Mouse (Mus musculus) liver, embryonic 16.5 days (tissue): ENCODE data around the gene Mettl24. TPM values are rescaled to one million over a fixed set of nuclear protein-coding genes. Genes with fewer than 3 reads are reported as not detected.

Source experiments
- ATAC-seq: fragments of 200-750 bp; cut with Nextera tagmentation; 2 replicates; pipeline ENCODE4 v1.8.0; 2017; ENCODE audit warnings: low read depth, mild to moderate bottlenecking, moderate number of reproducible peaks, moderate library complexity
- H3K27ac ChIP-seq: fragments of 300-500 bp; sonication (generic); 2 replicates; pipeline ENCODE4 v1.5.1; 2014; ENCODE audit warnings: mild to moderate bottlenecking, low read length
- H3K27me3 ChIP-seq: fragments of 300-500 bp; sonication (generic); 2 replicates; pipeline ENCODE4 v1.6.1; 2014; ENCODE audit warnings: low read depth, low read length, mixed read lengths; ENCODE audit not compliant: control insufficient read depth, insufficient read depth
- H3K36me3 ChIP-seq: fragments of 300-500 bp; sonication (generic); 2 replicates; pipeline ENCODE4 v1.6.1; 2014; ENCODE audit warnings: mild to moderate bottlenecking; ENCODE audit not compliant: control insufficient read depth, insufficient read depth
- H3K4me1 ChIP-seq: fragments of 300-500 bp; sonication (generic); 2 replicates; pipeline ENCODE4 v1.6.1; 2014; ENCODE audit warnings: low read depth, low read length, mixed read lengths; ENCODE audit not compliant: control insufficient read depth
- H3K4me2 ChIP-seq: fragments of 300-500 bp; sonication (generic); 2 replicates; pipeline ENCODE4 v1.6.1; 2014; ENCODE audit warnings: low read depth, low read length, mixed read lengths
- H3K4me3 ChIP-seq: fragments of 300-500 bp; sonication (generic); 2 replicates; pipeline ENCODE4 v1.5.1; 2014; ENCODE audit warnings: low read depth, mild to moderate bottlenecking, low read length
- H3K9ac ChIP-seq: fragments of 300-500 bp; sonication (generic); 2 replicates; pipeline ENCODE4 v1.6.1; 2014; ENCODE audit warnings: low read depth, low read length
- H3K9me3 ChIP-seq: fragments of 300-500 bp; sonication (generic); replicated peaks from 2 replicates; pipeline ENCODE4 v1.6.1; 2016; ENCODE audit warnings: low read length; ENCODE audit not compliant: control insufficient read depth
- WGBS: fragments of 180-500 bp; shearing (Covaris S2); extraction: QIAGEN DNeasy Blood & Tissue Kit; methylation state at CpG from one replicate; pipeline ENCODE4 v1.1.7; 2014; ENCODE audit not compliant: insufficient replicate concordance; 5-methylcytosine and 5-hydroxymethylcytosine counted together
- polyA plus RNA-seq: library from polyadenylated mRNA; unstranded; fragments of >200 nt; fragmentation: Nextera tagmentation; extraction: Ambion mirVana; gene quantifications from 2 replicates; pipeline ENCODE4 v1.2.1, GENCODE M21; 2015

The Mettl24 gene
- polyA plus RNA-seq, 1 experiment from 2014 or later: 0.39 TPM

DNA sequence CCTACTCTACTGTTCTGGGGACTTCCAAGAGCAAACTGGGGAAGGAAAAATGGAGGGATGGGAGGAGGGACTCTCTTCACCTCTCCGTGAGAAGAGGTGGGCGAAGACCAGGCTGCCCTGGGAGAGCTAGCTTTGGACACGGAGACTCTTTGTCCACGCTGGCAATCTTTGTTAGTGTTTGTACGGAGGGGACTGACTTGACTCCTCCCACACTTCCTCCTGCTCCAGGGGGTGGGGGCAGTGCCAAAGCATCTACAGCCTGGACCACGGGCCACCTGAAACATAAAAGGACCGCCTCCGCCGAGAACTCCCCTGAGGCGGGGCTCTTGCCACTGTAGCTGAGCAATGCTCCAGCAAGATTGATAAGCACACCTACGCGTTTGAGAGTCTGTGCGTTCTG, 8.9 kb upstream of the Mettl24 start:
- no peaks in the 10 kb centered on the region for H3K9me3 ChIP-seq
- H3K9ac ChIP-seq: no peak overlapping the region
- no peaks in the 10 kb centered on the region for H3K4me1 ChIP-seq
- H3K4me2 ChIP-seq: no peak overlapping the region
- ATAC-seq: no peak
- no peak overlapping the region for H3K27ac ChIP-seq
- no peaks in the 10 kb centered on the region for H3K36me3 ChIP-seq
- WGBS: 7% methylated on average over 13 of the region's 13 CpGs
- H3K4me3 ChIP-seq: no peak overlapping the region
- peaks cover 2% of the 10 kb centered on the region; the same call in 1 of the 2 replicates for H3K27me3 ChIP-seq

DNA sequence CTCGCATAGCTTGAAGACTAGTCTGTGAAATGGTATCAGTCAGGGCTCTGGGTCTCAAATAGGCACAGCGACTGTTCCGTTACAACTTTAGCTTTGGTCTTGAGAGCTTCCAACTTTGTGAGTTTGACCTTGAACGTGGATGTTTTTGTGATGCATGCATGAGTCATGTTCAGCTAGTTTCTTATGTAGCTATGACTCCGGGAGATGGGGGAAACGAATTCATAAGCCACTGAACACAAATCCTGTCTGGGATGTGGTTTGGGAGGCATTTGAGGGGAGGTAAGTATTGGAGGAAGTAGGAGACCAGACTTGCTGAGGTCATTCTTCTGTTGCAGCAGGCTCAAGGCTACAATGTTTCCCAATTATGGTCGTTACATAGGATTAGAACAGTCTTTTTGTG, 7.2 kb upstream of the Mettl24 start:
- Histone ChIP-seq H3K27me3 (peaks cover 6% of the 10 kb centered on the region), H3K4me3 (no peak overlapping the region), H3K4me1 (no peaks in the 10 kb centered on the region), H3K9ac (no peak overlapping the region), H3K9me3 (no peaks in the 10 kb centered on the region), H3K36me3 (no peaks in the 10 kb centered on the region), H3K4me2 (no peak overlapping the region), H3K27ac (no peak overlapping the region)
- ATAC-seq: no peak
- 38% methylated on average over 7 of the region's 7 CpGs for WGBS

DNA sequence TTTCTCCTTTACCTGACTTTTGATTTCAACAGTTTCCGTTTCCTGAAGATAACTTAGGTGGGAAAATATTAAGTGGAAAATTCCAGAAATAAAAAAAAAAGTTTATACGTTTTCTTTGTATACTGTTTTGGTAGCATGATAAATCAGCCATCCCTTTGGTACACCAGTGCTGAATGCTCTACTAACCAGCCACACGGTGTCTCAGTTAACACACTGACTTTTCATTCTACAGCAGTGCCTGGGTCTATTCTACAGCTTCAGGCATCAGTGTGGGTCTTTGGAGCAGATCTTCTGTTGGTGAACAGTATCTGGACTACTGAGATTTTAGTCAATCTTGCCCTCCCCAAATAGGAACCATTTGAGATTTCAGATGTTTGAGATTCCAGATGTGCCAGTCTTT, 4.6 kb upstream of the Mettl24 start:
- H3K27ac ChIP-seq: no peak overlapping the region
- no peak overlapping the region for H3K4me2 ChIP-seq
- H3K36me3 ChIP-seq: no peaks in the 10 kb centered on the region
- ATAC-seq: no peak
- H3K9me3 ChIP-seq: no peaks in the 10 kb centered on the region
- no peaks in the 10 kb centered on the region for H3K4me1 ChIP-seq
- 58% methylated on average over 3 of the region's 3 CpGs for WGBS
- H3K9ac ChIP-seq: no peak overlapping the region
- H3K27me3 ChIP-seq: peaks cover 19% of the 10 kb centered on the region
- H3K4me3 ChIP-seq: no peak overlapping the region

DNA sequence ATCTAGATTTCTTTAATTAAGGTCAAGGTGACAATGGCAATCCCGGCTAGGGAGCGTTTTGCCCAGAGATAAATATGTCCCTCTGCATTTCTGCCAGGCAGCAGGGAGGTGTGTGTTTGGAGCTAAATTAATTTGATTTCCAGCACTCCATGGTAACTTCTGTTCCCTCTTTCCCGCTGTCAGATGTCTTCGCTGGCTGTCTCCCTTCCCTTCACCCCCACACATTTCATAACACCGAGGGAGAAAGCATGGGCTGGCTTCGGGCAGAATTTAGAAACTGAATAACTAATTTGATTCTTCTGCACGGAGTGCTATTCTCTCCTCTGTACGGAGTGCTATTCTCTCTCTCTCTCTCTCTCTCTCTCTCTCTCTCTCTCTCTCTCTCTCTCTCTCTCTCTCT, 612 bp upstream of the Mettl24 start:
- H3K9me3 ChIP-seq: no peaks in the 10 kb centered on the region
- WGBS: 31% methylated on average over 8 of the region's 8 CpGs
- ATAC-seq: no peak
- H3K4me3 ChIP-seq: no peak overlapping the region
- H3K27ac ChIP-seq: no peak overlapping the region
- H3K36me3 ChIP-seq: no peaks in the 10 kb centered on the region
- H3K4me1 ChIP-seq: no peaks in the 10 kb centered on the region
- H3K27me3 ChIP-seq: peaks cover 29% of the 10 kb centered on the region
- no peak overlapping the region for H3K4me2 ChIP-seq
- no peak overlapping the region for H3K9ac ChIP-seq

DNA sequence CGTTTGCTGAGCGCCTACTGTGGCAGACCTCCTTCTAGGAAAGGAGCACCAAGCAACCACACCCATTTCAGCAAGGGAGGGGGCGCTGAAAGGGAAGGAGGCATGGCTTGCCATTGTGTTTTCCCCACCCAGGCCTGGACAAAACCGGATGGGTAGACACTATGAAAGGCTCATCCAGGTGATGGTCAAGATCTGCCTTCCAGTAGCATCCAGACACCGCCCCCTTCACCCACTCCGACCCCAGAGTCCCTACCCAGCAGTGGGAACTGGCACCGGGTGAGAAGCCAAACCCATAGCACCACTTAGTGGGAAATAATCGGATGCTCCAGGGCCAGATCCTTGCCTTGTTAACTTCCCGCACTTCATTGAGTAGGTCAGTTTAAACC, 779 bp downstream of the Mettl24 start:
- Histone ChIP-seq H3K9me3 (no peaks in the 10 kb centered on the region), H3K9ac (no peak overlapping the region), H3K27ac (no peak overlapping the region), H3K4me1 (no peaks in the 10 kb centered on the region), H3K4me3 (no peak overlapping the region; the same call in 1 of the 2 replicates), H3K36me3 (no peaks in the 10 kb centered on the region), H3K4me2 (peak overlapping the region; percentile 66; the same call in 1 of the 2 replicates), H3K27me3 (peaks cover 29% of the 10 kb centered on the region)
- WGBS: 44% methylated on average over 9 of the region's 9 CpGs
- ATAC-seq: no peak

DNA sequence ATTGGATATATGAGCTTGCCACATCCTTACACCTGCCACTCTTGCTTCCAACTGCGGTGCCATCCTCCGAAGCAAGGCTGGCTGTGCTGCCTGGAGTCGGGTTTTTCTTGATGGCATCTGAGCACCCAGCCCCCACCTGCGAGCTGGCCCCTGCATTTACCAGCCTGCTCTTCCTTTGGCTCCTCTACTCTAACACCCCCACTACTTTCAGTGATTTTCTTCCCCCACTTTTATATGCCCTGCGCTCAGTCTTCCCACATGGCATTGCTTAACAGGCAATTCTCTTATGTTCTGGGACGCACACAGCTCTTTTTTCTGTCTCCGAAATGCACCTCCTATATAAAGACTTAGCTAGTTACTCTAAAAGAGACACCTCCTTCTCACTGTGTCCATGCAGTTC, 1.2 kb downstream of the Mettl24 start:
- ATAC-seq: no peak
- H3K27me3 ChIP-seq: peaks cover 29% of the 10 kb centered on the region
- 63% methylated on average over 7 of the region's 7 CpGs for WGBS

DNA sequence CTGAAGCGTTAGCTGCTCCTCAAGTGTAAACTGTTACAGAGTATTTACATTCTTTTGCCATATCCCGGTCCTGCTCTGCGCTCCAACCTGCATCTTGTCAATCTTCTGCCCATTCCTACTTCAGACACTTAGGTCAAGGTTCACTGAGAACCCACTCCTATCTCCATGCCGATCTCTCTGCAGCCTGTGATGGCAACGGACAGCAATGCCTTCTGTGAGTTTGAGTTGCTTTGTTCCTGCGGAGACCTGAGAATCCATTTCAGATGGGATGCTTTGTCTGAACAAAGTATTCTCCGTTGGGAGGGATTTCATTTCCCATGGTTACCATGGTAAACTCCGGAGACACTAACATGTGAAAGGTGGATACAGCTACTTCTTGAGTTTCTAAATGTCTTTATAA, 2.6 kb downstream of the Mettl24 start:
- Histone ChIP-seq H3K9me3 (no peaks in the 10 kb centered on the region), H3K9ac (no peak overlapping the region), H3K4me2 (no peak overlapping the region), H3K27ac (no peak overlapping the region), H3K36me3 (no peaks in the 10 kb centered on the region), H3K27me3 (peaks cover 28% of the 10 kb centered on the region), H3K4me3 (no peak overlapping the region), H3K4me1 (no peaks in the 10 kb centered on the region)
- WGBS: 60% methylated on average over 8 of the region's 8 CpGs
- no peak for ATAC-seq

More for the DNA sequence above, 1.2 kb downstream of the Mettl24 start:
- H3K9me3 ChIP-seq: no peaks in the 10 kb centered on the region
- H3K9ac ChIP-seq: no peak overlapping the region
- no peaks in the 10 kb centered on the region for H3K36me3 ChIP-seq
- H3K4me2 ChIP-seq: no peak overlapping the region
- no peak overlapping the region for H3K4me3 ChIP-seq
- no peaks in the 10 kb centered on the region for H3K4me1 ChIP-seq
- H3K27ac ChIP-seq: no peak overlapping the region

GRCm38 (mm10) chr10:40686976-40687375, 3.9 kb downstream of the Mettl24 start:
- H3K27ac ChIP-seq: no peak overlapping the region
- H3K4me3 ChIP-seq: no peak overlapping the region
- 80% methylated on average over 4 of the region's 4 CpGs for WGBS
- peaks cover 23% of the 10 kb centered on the region for H3K27me3 ChIP-seq
- no peaks in the 10 kb centered on the region for H3K36me3 ChIP-seq
- H3K9ac ChIP-seq: no peak overlapping the region
- no peaks in the 10 kb centered on the region for H3K4me1 ChIP-seq
- no peaks in the 10 kb centered on the region for H3K9me3 ChIP-seq
- no peak for ATAC-seq
- no peak overlapping the region for H3K4me2 ChIP-seq

- Histone ChIP-seq H3K4me2 (no peak overlapping the region), H3K9me3 (no peaks in the 10 kb centered on the region), H3K36me3 (no peaks in the 10 kb centered on the region), H3K9ac (no peak overlapping the region), H3K27me3 (peaks cover 19% of the 10 kb centered on the region), H3K4me3 (no peak overlapping the region), H3K4me1 (no peaks in the 10 kb centered on the region), H3K27ac (no peak overlapping the region)
- WGBS: 45% methylated on average over 2 of the region's 2 CpGs
- ATAC-seq: no peak
These were observed 4.3 kb downstream of the Mettl24 start for GRCm38 (mm10) chr10:40687407-40687806.
